Mouse (Mus musculus) forebrain, embryonic 14.5 days (tissue): ENCODE measurements at regions not wholly inside any gene's neighbourhood (a gene's known extent, or its start where the extent isn't known, plus 50 kb on each side); places are given as distances from the start of the nearest gene placed in this dataset.

Source experiments
- ATAC-seq: fragments of 200-750 bp; cut with Nextera tagmentation; 2 replicates; pipeline ENCODE4 v1.8.0; 2017; ENCODE audit warnings: mild to moderate bottlenecking, moderate library complexity
- DNase-seq: peaks from one replicate; pipeline ENCODE4 v3.0.0-alpha.2; 2015; ENCODE audit warnings: low spot score
- H3K27ac ChIP-seq: fragments of 300-500 bp; sonication (generic); 2 replicates; pipeline ENCODE4 v1.5.1; 2014; ENCODE audit warnings: low read depth, mild to moderate bottlenecking, control low read depth, low read length, moderate library complexity
- H3K27me3 ChIP-seq: fragments of 300-500 bp; sonication (generic); replicated peaks from 2 replicates; pipeline ENCODE4 v1.6.1; 2014; ENCODE audit warnings: low read length, control low read depth, mixed read lengths; ENCODE audit not compliant: control insufficient read depth, insufficient read depth
- H3K36me3 ChIP-seq: fragments of 300-500 bp; sonication (generic); 2 replicates; pipeline ENCODE4 v1.6.1; 2014; ENCODE audit warnings: low read length, control low read depth; ENCODE audit not compliant: control insufficient read depth, insufficient read depth
- H3K4me1 ChIP-seq: fragments of 300-500 bp; sonication (generic); 2 replicates; pipeline ENCODE4 v1.6.1; 2014; ENCODE audit warnings: antibody characterized with exemption, low read length, control low read depth; ENCODE audit not compliant: control insufficient read depth, insufficient read depth
- H3K4me2 ChIP-seq: fragments of 300-500 bp; sonication (generic); 2 replicates; pipeline ENCODE4 v1.6.1; 2014; ENCODE audit warnings: mild to moderate bottlenecking, control low read depth, low read length
- H3K4me3 ChIP-seq: fragments of 300-500 bp; sonication (generic); 2 replicates; pipeline ENCODE4 v1.5.1; 2014; ENCODE audit warnings: low read depth, low read length, control low read depth
- H3K9ac ChIP-seq: fragments of 300-500 bp; sonication (generic); 2 replicates; pipeline ENCODE4 v1.6.1; 2014; ENCODE audit warnings: mild to moderate bottlenecking, low read length, control low read depth, moderate library complexity
- H3K9me3 ChIP-seq: fragments of 300-500 bp; sonication (generic); replicated peaks from 2 replicates; pipeline ENCODE4 v1.6.1; 2016; ENCODE audit warnings: low read length, control low read depth, mixed read lengths; ENCODE audit not compliant: control insufficient read depth
- WGBS: fragments of 180-500 bp; shearing (Covaris S2); extraction: QIAGEN DNeasy Blood & Tissue Kit; methylation state at CpG from one replicate; pipeline ENCODE4 v1.1.7; 2014; 5-methylcytosine and 5-hydroxymethylcytosine counted together

DNA sequence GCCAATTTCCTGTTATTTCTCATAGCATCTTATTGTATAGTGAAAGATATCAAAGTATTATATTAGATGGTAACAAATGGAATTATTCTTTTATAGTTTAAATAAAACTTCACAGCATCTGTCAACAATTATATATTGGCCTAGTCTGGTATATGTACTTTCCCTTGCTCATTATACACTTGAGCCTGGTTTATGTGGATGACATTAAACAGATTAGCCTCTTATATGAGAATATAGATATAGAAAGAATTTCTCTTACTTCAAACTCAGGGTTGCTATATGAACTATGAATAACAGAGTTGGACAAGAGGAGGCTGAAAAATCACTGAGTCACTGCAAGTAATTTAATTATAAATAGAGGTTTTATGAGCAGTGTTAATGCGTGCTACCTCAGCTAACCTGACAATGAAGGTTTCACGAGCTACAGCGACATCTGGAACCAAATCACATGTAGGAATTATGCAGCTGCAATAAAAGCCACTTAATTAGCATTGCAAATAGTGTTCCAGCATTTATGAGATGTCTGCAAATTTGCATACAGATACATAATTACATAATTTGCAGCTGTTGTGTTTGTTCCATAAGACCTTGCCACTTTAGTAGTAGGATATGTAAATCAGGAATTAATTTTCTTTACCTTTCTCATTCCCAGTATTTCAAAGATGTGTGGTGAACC lies 452.9 kb upstream of the Frg1 start:
- peak; percentile 64 for DNase-seq
- peak; percentile 72 for ATAC-seq
- no peaks in the 10 kb centered on the region for H3K4me1 ChIP-seq
- no peaks in the 10 kb centered on the region for H3K9me3 ChIP-seq
- H3K27me3 ChIP-seq = no peaks in the 10 kb centered on the region
- no peak overlapping the region for H3K27ac ChIP-seq
- no peak overlapping the region for H3K4me3 ChIP-seq
- WGBS = 48% methylated on average over 3 of the region's 3 CpGs
- H3K4me2 ChIP-seq = no peak overlapping the region
- H3K9ac ChIP-seq = no peak overlapping the region
- no peaks in the 10 kb centered on the region for H3K36me3 ChIP-seq

DNA sequence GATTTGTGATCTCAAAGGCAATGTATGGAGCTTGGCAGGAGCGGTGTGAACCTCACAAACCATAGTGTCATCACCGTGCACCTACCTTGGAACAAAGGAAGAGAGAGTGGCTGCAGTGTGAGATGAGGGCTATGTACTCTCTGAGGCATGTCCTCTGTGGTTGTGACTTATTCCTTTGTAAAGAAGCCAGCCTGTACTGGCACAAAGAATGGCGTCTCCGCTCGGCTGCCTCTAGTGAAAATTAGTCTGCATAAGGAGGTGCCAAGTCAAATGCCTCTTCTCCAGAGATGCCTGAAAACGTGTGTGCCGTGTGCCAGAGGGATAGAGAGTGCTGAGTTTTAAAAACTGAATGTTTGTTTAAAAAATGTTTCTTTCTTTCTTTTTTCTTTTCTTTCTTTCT lies 444.0 kb upstream of the Frg1 start:
- H3K4me2 ChIP-seq = no peak overlapping the region
- no peaks in the 10 kb centered on the region for H3K36me3 ChIP-seq
- no peak overlapping the region for H3K9ac ChIP-seq
- no peaks in the 10 kb centered on the region for H3K4me1 ChIP-seq
- WGBS = 49% methylated on average over 7 of the region's 7 CpGs
- no peak overlapping the region for H3K27ac ChIP-seq
- H3K9me3 ChIP-seq = no peaks in the 10 kb centered on the region
- no peaks in the 10 kb centered on the region for H3K27me3 ChIP-seq
- H3K4me3 ChIP-seq = no peak overlapping the region
- peak; percentile 55; the same call in 1 of the 2 replicates for ATAC-seq
- peak; percentile 60 for DNase-seq

DNA sequence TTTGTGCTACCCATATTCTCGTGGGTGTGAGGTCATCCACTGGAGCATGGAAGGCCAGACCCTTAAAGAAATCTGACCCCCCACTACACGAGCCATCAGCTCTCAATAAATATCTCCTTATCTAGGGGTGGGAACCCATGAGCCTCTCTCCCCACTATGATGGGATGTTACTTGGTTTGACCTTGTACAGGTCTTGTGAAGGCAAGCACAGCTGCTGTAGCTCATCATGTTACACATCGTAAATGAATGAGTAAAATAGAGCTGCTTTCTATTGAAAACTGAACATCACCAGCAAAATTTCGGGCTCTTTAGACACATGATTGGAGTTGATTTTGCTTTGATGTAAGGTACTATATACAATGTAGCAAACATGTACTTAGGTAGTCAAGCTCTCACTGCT lies 414.8 kb upstream of the Frg1 start:
- H3K27me3 ChIP-seq = no peaks in the 10 kb centered on the region
- no peak overlapping the region for H3K4me2 ChIP-seq
- DNase-seq = no peak
- no peaks in the 10 kb centered on the region for H3K9me3 ChIP-seq
- 84% methylated on average over 4 of the region's 4 CpGs for WGBS
- H3K27ac ChIP-seq = no peak overlapping the region
- no peak overlapping the region for H3K9ac ChIP-seq
- H3K4me1 ChIP-seq = no peaks in the 10 kb centered on the region
- no peak overlapping the region for H3K4me3 ChIP-seq
- no peak for ATAC-seq
- no peaks in the 10 kb centered on the region for H3K36me3 ChIP-seq

DNA sequence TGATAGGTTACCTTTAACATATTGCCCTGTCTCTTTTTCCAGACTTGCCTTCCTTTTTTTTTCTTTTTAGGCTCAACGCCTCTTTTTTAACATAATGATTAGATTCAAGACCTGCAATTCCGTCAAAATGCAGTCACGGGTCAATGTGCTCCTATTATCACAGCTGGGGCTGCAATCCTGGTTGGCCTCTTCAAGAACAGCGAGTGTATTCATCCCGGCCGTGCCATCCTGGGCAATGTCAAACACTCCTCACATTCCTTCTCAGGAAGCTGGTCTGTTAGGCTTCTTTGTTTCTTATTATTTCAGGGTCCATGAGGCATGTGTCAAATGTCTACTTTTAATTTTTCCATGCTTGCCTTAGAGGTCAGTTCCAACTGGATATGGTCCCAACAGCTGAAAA lies 413.5 kb upstream of the Frg1 start:
- Histone ChIP-seq H3K4me1 (no peaks in the 10 kb centered on the region), H3K9ac (no peak overlapping the region), H3K4me2 (no peak overlapping the region), H3K36me3 (no peaks in the 10 kb centered on the region), H3K9me3 (no peaks in the 10 kb centered on the region), H3K27ac (no peak overlapping the region), H3K4me3 (no peak overlapping the region), H3K27me3 (no peaks in the 10 kb centered on the region)
- ATAC-seq (no peak), DNase-seq (no peak)
- WGBS = 78% methylated on average over 6 of the region's 6 CpGs

DNA sequence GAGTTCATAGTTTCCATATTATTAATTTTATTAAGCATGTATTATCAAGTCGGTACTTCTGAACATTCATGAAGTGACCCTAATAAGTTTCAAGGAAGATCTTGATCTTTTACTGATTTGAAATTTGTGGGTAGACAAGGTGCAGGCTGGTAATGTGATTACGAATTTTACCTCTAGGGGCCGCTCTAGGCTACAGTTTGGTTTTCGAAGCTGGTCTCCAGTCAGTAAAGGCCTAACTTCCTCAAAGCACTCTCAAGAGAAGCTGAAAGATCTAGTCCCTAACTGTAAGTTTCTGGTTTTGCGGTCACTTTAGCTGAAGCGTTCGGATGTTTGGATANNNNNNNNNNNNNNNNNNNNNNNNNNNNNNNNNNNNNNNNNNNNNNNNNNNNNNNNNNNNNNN lies 408.1 kb upstream of the Frg1 start:
- WGBS = 28% methylated on average over 7 of the region's 7 CpGs
- no peaks in the 10 kb centered on the region for H3K27me3 ChIP-seq
- no peak overlapping the region for H3K4me2 ChIP-seq
- H3K4me3 ChIP-seq = no peak overlapping the region
- ATAC-seq = peak; percentile 66
- no peaks in the 10 kb centered on the region for H3K4me1 ChIP-seq
- H3K9me3 ChIP-seq = no peaks in the 10 kb centered on the region
- no peak overlapping the region for H3K9ac ChIP-seq
- no peaks in the 10 kb centered on the region for H3K36me3 ChIP-seq
- DNase-seq = peak; percentile 78
- no peak overlapping the region for H3K27ac ChIP-seq

DNA sequence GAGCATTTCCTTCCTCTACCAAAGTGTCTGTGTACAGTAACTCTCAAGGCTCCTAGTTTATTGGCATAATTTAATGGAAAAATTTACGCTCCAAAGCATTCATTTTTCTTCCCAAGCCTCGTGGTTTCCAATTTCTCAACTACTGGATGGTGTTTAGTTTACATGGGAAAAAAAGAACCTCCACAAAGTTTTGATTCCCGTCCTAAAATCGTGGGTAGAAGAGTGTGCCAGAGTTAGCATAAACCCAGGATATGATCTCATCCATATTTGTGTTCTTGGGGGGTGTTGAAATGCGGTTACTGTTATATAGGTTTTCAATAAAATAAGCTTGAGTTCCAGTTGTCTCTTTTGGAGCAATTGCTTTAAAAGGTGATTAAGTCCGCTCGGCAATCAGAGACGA lies 406.2 kb upstream of the Frg1 start:
- H3K4me3 ChIP-seq = no peak overlapping the region
- H3K9me3 ChIP-seq = no peaks in the 10 kb centered on the region
- DNase-seq = no peak
- no peaks in the 10 kb centered on the region for H3K27me3 ChIP-seq
- WGBS = 88% methylated on average over 8 of the region's 8 CpGs
- H3K36me3 ChIP-seq = no peaks in the 10 kb centered on the region
- H3K4me2 ChIP-seq = no peak overlapping the region
- no peaks in the 10 kb centered on the region for H3K4me1 ChIP-seq
- ATAC-seq = no peak
- H3K9ac ChIP-seq = no peak overlapping the region
- no peak overlapping the region for H3K27ac ChIP-seq

DNA sequence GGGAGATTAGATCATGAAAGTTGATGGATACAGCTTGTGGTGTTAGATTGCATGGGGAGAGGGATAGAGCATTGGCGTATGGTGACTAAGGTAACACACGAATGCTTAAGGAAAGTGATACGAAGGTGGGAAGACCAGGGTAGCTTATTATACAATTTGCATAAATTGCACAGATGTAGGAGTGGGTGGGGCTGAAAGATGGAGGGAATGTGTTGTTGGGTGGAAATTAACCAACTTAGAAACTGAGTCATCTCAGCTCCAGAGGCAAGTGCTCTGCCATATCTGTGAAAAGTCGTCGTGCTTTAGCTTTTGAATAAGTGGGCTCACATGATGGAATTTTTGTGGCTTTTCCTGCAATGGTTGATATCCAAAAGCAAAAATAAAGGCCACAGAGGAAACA lies 404.8 kb upstream of the Frg1 start:
- Histone ChIP-seq H3K36me3 (no peaks in the 10 kb centered on the region), H3K4me3 (no peak overlapping the region), H3K9me3 (no peaks in the 10 kb centered on the region), H3K4me2 (no peak overlapping the region), H3K4me1 (no peaks in the 10 kb centered on the region), H3K9ac (no peak overlapping the region), H3K27me3 (no peaks in the 10 kb centered on the region), H3K27ac (no peak overlapping the region)
- ATAC-seq (no peak), DNase-seq (no peak)
- WGBS = 93% methylated on average over 5 of the region's 5 CpGs

DNA sequence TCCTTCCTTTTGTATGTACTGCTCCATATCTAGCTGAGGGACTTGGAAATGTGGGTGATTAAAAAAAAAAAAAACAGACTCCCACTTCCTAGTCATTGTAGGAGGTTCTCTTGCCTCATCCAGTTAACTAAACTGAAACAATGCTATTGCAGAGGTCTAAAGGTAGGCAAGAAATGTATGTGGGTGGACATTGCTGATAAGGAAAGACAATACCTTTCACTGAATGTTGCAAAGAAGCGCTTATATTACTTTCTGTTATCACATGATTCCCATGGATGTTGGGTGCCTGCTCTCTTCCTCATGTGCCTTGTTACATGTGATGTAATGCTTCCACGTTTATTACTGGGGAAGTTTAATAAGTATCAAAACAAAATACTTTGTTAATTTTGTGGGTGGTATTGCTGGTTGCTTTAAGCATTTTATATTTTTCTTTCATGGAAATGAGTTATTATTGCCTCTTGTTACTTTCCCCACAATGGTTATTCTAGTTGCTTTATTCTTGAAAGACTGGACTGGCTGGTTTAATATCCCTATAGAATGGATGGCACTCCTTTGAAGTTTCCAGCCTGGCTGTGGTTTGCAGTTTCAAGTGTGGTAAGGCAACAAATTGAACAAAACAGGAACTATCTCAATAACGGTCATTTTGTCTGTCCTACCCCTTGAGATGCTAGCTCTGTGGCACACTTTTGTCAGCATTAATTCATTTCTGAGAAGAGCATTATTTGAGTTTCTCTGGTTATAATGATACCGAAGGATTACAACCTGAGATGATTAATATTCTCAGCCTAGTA lies 403.9 kb upstream of the Frg1 start:
- WGBS = 86% methylated on average over 4 of the region's 4 CpGs
- no peaks in the 10 kb centered on the region for H3K27me3 ChIP-seq
- ATAC-seq = no peak

DNA sequence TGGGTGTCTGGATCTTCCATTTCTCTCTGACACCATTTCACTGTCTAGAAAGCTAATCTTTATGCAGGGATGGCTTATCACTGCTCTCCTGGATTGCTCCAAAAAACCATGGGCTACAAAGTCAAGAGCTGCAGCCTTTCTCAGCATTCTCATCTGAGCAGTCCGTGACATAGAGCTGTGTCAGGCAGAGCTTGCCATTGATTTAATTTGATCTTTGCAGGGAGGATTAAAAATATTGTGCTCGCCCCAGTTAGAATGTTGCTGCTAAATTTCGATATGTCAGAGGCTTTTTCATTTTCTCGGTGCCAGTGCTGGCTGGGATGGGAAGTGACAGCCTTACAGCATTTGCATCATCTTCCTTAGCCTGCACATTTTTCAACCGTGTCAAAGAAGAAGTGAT lies 401.7 kb upstream of the Frg1 start:
- Histone ChIP-seq H3K4me3 (no peak overlapping the region), H3K9me3 (no peaks in the 10 kb centered on the region), H3K27me3 (no peaks in the 10 kb centered on the region), H3K36me3 (no peaks in the 10 kb centered on the region), H3K4me2 (no peak overlapping the region), H3K4me1 (no peaks in the 10 kb centered on the region), H3K27ac (no peak overlapping the region), H3K9ac (no peak overlapping the region)
- no peak for ATAC-seq
- no peak for DNase-seq
- 71% methylated on average over 5 of the region's 5 CpGs for WGBS

More for the DNA sequence above, 403.9 kb upstream of the Frg1 start:
- no peaks in the 10 kb centered on the region for H3K9me3 ChIP-seq
- H3K27ac ChIP-seq = no peak overlapping the region
- H3K36me3 ChIP-seq = no peaks in the 10 kb centered on the region
- no peaks in the 10 kb centered on the region for H3K4me1 ChIP-seq
- H3K9ac ChIP-seq = no peak overlapping the region
- H3K4me2 ChIP-seq = no peak overlapping the region
- no peak for DNase-seq
- no peak overlapping the region for H3K4me3 ChIP-seq
